Mouse (Mus musculus): ENCODE results near the gene Zfp708.

DNA sequence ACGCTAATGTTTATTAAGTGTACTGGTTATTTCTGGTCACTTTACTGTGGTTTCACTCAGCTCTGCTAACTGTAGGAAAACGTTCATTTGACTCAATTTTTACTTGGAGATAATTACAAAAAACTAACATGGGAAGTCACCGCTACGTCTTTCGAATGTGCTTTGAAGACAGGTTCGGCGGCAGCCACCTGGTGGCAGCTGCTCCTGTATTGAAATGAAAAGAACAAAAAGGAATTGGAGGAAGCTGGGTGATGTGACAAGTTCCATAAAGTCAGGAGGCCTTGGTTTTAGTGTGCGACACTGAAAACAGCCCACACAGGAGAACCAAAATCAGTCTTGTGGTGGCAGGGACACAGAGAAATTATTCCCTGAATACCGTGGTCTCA is 11.0 kb upstream of the Zfp708 start:
- TF ChIP-seq CTCF (IDR thresholded peaks at IDR 0.05; ENCODE audit: borderline replicate concordance, extremely low read depth, insufficient read depth, insufficient read length): peak; percentile 57; the same call in 1 of the 2 replicates
- no peak for TF ChIP-seq POLR2A (IDR thresholded peaks at IDR 0.05; ENCODE audit: borderline replicate concordance, extremely low read depth, insufficient read depth, insufficient read length, poor library complexity, severe bottlenecking)

Data from brain, embryonic 14.5 days (tissue).